Mouse (Mus musculus) adrenal gland, adult 8-10 months (tissue): ENCODE measurements around the gene Eya2. TPM values are rescaled to one million over a fixed set of nuclear protein-coding genes. Genes with fewer than 3 reads are reported as not detected.

Experiments
- DNase-seq: peaks from one replicate; pipeline ENCODE4 v3.0.0; 2022
- total RNA-seq, 4 experiments: library from RNA; stranded (reverse); gene quantifications; 2 replicates each; pipeline ENCODE4 v1.2.4; 2022

Eya2 gene
- total RNA-seq, 4 experiments from 2014 or later: 2.1 to 5.0 (median 3.9) TPM

- DNase-seq: no peak
Observed at GRCm38 (mm10) chr2:165653001-165653921, 58.4 kb downstream of the Eya2 start.

DNA sequence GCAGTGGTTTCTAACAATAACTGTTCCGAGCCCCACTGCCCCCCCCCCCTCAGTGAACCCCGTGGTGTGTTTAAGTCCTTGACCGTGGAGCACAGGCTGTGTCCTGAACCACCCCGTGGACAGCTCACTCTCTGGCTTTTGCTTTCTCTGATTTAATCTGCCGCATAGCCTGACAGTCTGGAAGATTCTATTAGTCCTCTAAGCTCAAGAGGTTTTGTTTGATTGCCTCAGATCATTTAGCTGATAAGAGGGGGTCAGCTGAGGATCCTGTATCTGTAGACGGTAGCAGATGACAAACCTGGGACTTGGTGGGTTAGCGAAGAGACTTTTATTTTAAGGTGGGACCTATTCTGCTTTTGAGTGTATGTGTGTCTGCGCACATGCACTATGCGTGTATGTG, 59.3 kb downstream of the Eya2 start:
- no peak for DNase-seq

- no peak for DNase-seq
Observed at GRCm38 (mm10) chr2:165654696-165655491, 60.1 kb downstream of the Eya2 start.

DNA sequence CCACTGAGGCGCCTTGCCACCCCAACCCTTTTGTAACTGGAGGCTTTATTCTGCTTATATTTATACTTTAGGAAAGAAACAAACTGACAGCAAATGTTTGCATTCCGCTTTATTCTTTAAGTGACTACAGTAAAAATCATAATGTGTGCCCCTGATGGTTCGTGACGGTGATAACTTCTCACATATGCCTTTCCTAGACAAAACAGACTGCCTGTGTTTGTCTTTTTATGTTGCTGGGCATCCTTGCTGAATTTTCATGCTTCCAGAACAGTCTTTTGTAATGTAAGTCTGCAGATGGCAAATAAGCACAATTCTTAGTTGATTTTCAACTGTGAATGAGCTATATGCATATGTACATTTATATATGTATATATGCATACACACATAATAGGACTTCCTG, 61.7 kb downstream of the Eya2 start:
- no peak for DNase-seq

GRCm38 (mm10) chr2:165656956-165657355, 62.1 kb downstream of the Eya2 start:
- DNase-seq: no peak

DNA sequence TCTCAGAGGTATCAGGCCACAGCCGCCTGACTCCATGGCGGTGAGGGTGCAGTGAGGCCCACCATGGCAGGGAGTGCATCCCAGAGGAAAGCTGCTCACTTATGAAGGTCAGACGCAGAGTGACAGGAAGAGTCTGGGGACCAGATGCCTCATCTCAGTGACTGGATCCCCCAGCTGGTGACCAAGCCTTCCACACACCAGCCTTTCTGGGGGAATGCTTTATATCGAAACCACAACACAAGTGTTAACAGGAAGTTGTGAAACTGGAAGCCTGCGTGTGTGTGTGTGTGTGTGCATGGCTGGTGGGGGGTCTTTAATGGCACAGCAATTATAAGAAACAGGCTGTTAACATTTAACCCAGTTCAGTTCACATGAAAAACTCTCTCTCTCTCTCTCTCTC, 64.7 kb downstream of the Eya2 start:
- DNase-seq: no peak

- DNase-seq: no peak
Observed at GRCm38 (mm10) chr2:165663266-165663665, 68.4 kb downstream of the Eya2 start.

- no peak for DNase-seq
Observed at GRCm38 (mm10) chr2:165664648-165665047, 69.8 kb downstream of the Eya2 start.

- DNase-seq: no peak
Observed at GRCm38 (mm10) chr2:165665176-165665575, 70.3 kb downstream of the Eya2 start.

DNA sequence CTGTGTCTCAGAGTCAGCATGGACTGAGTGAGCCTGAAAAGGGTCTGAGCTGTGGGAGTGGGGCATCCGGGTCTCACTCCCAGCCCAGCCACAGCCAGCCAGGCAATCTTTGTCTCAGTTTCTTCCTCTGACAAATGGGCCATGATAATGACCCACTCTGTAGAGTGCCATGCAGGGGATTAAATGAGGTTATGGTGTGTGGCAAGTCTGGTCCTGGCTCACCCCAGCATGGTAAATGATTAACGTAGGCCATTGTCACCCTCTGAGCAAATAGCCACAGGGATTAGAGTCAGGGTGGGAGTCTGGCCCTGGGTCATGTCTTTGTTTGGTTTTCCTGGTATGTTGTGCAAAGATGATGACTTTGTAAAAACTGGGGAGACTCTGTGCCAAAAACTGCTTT, 72.3 kb downstream of the Eya2 start:
- no peak for DNase-seq

DNA sequence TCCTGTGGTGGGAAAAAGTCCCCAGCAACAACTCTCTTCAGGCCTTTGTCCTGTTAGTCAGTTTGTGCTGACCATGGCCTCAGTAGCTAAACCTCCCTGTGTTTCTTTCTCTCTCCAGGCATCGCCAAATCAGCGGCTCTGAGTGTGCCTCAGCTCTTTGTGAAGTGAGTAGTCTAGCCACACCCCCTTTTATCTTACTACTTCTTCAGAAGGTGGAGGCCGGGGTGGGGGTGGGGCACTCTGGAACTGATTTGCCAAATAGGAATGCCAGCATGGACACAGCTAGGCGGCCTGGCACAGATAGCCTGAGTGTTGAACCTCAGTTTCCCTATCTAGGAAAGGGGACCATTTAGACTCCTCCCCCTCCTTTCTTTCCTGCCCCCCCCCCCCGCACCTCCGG, 87.9 kb downstream of the Eya2 start:
- DNase-seq: no peak

DNA sequence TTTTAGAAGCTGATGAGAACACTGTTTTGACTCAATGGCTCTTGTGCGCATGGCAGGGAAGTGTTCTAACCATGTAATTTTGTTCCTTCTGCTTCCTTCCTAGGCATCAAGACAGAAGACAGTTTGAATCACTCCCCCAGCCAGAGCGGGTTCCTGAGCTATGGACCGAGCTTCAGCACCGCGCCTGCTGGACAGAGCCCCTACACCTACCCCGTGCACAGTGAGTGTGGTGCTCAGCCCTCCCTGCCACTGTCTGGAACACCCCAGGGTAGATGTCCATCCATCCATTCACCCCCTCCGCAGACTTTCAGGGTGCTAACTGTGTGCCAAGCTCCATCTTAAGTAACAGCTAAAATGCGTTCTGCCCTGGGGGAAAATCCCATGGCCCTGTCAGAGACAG, 92.7 kb downstream of the Eya2 start:
- no peak for DNase-seq

GRCm38 (mm10) chr2:165688896-165689295, 94.1 kb downstream of the Eya2 start:
- no peak for DNase-seq

- no peak for DNase-seq
Observed at GRCm38 (mm10) chr2:165691016-165691415, 96.2 kb downstream of the Eya2 start.

GRCm38 (mm10) chr2:165692944-165693660, 98.3 kb downstream of the Eya2 start:
- DNase-seq: peak; percentile 36

- no peak for DNase-seq
Observed at GRCm38 (mm10) chr2:165694767-165695166, 99.9 kb downstream of the Eya2 start.

- no peak for DNase-seq
Observed at GRCm38 (mm10) chr2:165700252-165700908, 105.5 kb downstream of the Eya2 start.

GRCm38 (mm10) chr2:165703033-165703805, 108.4 kb downstream of the Eya2 start:
- no peak for DNase-seq

DNA sequence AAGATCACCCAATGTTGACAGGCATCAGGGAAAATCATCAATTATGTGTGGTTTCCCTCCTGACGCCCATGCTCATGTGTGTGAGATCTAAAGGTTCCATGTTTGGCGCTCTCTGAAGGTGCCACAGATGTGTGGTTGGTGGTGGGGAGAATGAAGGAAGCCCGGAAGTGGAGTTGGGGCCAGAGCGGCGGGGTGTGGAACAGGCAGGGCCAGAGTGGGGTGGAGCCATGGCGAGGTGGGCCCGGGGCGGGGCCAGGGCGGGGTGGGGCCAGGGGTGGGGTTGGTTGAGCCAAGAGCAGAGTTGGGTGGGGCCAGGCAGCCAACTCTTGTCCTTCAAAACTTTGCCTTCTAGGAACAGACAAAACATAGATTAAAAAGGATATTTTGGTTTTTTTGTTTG, 113.4 kb downstream of the Eya2 start:
- no peak for DNase-seq

GRCm38 (mm10) chr2:165716688-165717087, 121.9 kb downstream of the Eya2 start:
- no peak for DNase-seq
